Mouse (Mus musculus) cerebellum, adult (tissue): ENCODE data around the gene Gm21904.
"Not testable (repeated sequence)": the region's sequence is repeated elsewhere in the genome, so short reads cannot be mapped to it uniquely, and the experiment has no call there.

Source experiments
- ATAC-seq: cut with Nextera tagmentation; 2 replicates; pipeline ENCODE4 v1.9.2; 2017; ENCODE audit warnings: mild to moderate bottlenecking, moderate library complexity, mixed read lengths; ENCODE audit not compliant: insufficient number of reproducible peaks, low FRiP score, low TSS enrichment

Gene Gm21904

DNA sequence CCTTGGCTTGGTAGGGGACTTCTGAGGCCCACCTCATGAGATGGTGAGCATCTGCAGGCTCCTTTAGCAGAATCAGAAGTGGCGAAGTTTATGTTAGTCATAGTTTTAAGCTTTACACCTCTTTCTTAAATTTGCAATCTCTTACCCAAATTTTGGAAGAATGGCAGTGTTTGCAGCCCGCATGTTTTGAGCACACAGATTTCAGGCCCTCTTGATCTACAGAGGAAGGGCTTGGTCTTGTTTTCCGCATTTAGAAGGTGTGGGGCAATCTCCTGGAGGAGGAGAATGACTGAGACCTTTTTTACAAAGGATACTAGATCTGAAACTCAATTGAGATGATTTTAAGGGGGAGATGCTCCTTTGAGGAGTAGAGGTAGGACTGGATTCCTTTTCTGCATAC, at the start of gene Gm21904:
Gm21904 (minus strand) TSS at position 101 of the 400 bp plus-strand sequence.
- ATAC-seq = not testable (repeated sequence)

DNA sequence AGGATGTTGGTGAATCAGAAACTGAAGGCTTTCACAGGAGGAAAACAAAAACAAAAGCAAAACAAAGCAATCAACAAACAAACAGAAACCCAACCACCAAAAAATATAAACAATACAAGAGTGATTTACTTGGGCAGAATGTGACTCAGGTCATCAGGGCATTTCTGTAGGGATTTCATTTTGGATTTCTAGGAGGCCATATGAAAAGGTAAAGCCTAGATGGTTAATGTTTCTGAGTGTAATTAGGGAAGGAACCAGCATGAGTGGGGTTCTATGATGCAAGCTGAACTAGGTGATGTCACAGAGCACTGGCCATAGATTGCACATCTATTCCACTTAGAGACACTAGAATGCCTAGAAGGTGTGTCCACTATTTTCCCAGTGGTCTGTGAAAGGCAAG, 28.4 kb upstream of the Gm21904 start, which contains the start of the genes Gm20772 and Gm20831:
Gm20772 (plus strand) TSS at position 301 of the 400 bp plus-strand sequence.
Gm20831 (plus strand) TSS at position 301 of the 400 bp plus-strand sequence.
- ATAC-seq = not testable (repeated sequence)
